Mouse (Mus musculus) heart, adult 2 months (tissue): ENCODE results near the gene Nanos2. TPM values are rescaled to one million over a fixed set of nuclear protein-coding genes. Genes with fewer than 3 reads are reported as not detected.

Experiments used
- DNase-seq, 2 experiments: peaks; one replicate each; pipeline ENCODE4 v3.0.0; 2021
- H3K27ac ChIP-seq: fragments of 200-600 bp; 2 replicates; pipeline ENCODE4 v1.8.1; 2022
- H3K27me3 ChIP-seq: fragments of 200-500 bp; 2 replicates; pipeline ENCODE4 v1.6.1; 2012; ENCODE audit warnings: mild to moderate bottlenecking, low read length, inconsistent platforms, mixed read lengths; ENCODE audit not compliant: control insufficient read depth, insufficient read depth
- H3K36me3 ChIP-seq: fragments of 200-500 bp; 2 replicates; pipeline ENCODE4 v1.6.1; 2012; ENCODE audit warnings: low read length, inconsistent platforms; ENCODE audit not compliant: control insufficient read depth, insufficient read depth
- H3K4me1 ChIP-seq: fragments of 200-500 bp; 2 replicates; pipeline ENCODE4 v1.6.1; 2011; ENCODE audit warnings: low read length; ENCODE audit not compliant: control insufficient read depth, insufficient read depth
- H3K4me3 ChIP-seq: fragments of 200-600 bp; 2 replicates; pipeline ENCODE4 v1.8.1; 2022
- H3K79me2 ChIP-seq: fragments of 200-500 bp; replicated peaks from 2 replicates; pipeline ENCODE4 v1.6.1; 2012; ENCODE audit warnings: mild to moderate bottlenecking, inconsistent platforms, low read length, moderate library complexity, mixed read lengths; ENCODE audit not compliant: control insufficient read depth, insufficient read depth
- H3K9ac ChIP-seq: fragments of 200-500 bp; 2 replicates; pipeline ENCODE4 v1.6.1; 2012; ENCODE audit warnings: low read depth, mild to moderate bottlenecking, control low read depth, inconsistent platforms, low read length, mixed read lengths
- CTCF ChIP-seq: fragments of 200-600 bp; IDR thresholded peaks from 2 replicates; pipeline ENCODE4 v1.8.1; 2022; ENCODE audit warnings: antibody characterized with exemption, mild to moderate bottlenecking, moderate library complexity
- EP300 ChIP-seq: fragments of 200-500 bp; IDR thresholded peaks from 2 replicates; pipeline ENCODE4 v1.6.1; 2011; ENCODE audit warnings: low read depth, low read length, control low read depth; ENCODE audit not compliant: insufficient read depth
- POLR2A ChIP-seq: fragments of 200-500 bp; IDR thresholded peaks from 2 replicates; pipeline ENCODE4 v1.6.1; 2011; ENCODE audit warnings: mild to moderate bottlenecking, low read depth, low read length, control low read depth; ENCODE audit not compliant: insufficient read depth
- WGBS: fragments of 180-500 bp; shearing (Covaris S2); methylation state at CpG from one replicate; pipeline ENCODE4 v1.1.7; 2018; 5-methylcytosine and 5-hydroxymethylcytosine counted together
- intact Hi-C: fragments of 180-260 bp; cut with DNase I; formaldehyde crosslinking; loops from one replicate; pipeline ENCODE4 v1.15.1; 2025
- polyA plus RNA-seq: library from polyadenylated mRNA; depleted of rRNA; stranded (reverse); fragments of >200 nt; gene quantifications from 2 replicates; pipeline ENCODE4 v1.2.3, GENCODE M21; 2012
- total RNA-seq, 2 experiments: library from RNA; stranded (reverse); gene quantifications; 2 replicates each; pipeline ENCODE4 v1.2.3; 2021

Nanos2 gene
- total and polyA plus RNA-seq, 3 experiments, result 0.08 TPM; not detected in 2

DNA sequence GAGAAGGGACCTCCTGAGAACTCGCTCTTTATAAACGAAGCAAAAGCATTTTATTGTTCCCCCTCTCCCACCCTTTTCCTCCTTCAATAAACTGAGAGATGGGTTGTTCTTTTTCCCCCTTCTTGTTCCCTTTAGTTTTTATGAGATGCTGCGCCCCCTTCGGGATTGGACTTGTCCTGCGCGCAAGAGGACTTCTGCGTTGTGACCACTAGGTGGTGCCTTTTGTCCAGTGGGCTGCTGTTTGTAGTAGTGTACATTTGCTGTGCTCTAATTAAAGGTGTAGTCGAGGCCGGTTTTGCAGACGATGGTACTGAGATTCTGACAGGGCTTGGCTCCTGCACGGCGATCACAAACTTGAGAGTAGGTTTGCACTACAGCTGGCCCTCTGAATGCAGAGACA is 19.3 kb downstream of the Nanos2 start:
- Histone ChIP-seq H3K9ac (no peak overlapping the region), H3K4me1 (peaks cover 2% of the 10 kb centered on the region; the same call in 1 of the 2 replicates), H3K27me3 (no peaks in the 10 kb centered on the region), H3K79me2 (peaks cover 4% of the 10 kb centered on the region; the same call in 1 of the 2 replicates), H3K4me3 (no peak overlapping the region), H3K27ac (no peak overlapping the region), H3K36me3 (peaks cover 2% of the 10 kb centered on the region)
- TF ChIP-seq POLR2A, result no peak
- peak; percentile 99 for TF ChIP-seq CTCF
- TF ChIP-seq EP300, result peak; percentile 97
- peak; percentile 80 to 84 for DNase-seq
- intact Hi-C loops, result loop anchor here (2.0 kb wide), 2 partner anchors 16 to 110 kb away; partner anchors contain the start of gene Foxa3
- WGBS, result 5% methylated on average over 12 of the region's 12 CpGs

DNA sequence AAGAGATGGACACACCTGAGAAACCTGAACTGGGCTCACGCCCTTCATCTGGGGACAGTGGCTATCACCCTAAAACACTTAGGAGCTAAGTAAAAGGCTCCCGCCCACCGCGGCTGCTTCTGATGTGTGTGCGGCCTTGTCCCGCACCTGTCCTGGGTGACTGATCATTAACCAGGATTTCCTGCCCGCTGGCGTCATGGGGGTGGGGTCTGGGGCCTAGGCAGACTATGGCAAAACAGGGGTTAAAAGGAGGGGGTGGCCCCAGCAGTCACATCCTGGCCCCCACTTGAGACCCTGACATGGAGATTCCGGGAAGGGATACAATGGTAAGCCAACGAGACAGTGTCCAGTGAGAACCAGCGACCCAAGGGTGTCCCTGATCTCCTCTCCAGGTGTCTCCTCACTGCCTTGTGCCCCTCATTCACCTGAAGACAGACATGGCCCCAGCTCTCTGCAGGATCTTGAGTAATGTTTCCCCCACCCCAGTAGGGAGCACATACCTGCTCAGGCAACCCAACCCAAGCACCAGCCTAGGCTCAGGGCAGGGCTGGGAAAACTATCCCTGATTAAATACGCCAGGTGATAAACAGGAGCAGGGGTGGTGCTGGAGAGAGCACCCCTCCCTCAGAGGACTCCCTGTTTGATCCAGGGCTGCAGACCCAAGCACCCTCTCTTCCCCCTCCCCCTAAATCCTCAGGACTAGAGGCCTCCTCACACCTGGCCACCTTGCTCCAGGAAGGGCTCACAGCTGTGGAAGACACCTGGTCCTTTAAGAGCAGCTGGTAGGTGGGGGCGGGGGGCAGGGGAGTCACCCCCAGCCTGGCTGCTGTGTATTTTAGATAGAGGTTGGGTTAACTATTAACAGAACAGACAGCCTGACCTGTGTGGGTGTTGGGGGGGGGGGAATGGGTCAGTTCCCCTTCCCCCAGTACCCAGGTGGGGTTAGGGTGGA is 20.1 kb downstream of the Nanos2 start:
- Histone ChIP-seq H3K9ac (no peak overlapping the region), H3K27me3 (no peaks in the 10 kb centered on the region), H3K27ac (no peak overlapping the region), H3K36me3 (peaks cover 2% of the 10 kb centered on the region), H3K79me2 (peaks cover 4% of the 10 kb centered on the region; the same call in 1 of the 2 replicates), H3K4me1 (peaks cover 2% of the 10 kb centered on the region; the same call in 1 of the 2 replicates), H3K4me3 (no peak overlapping the region)
- no peak for DNase-seq
- WGBS, result 72% methylated on average over 13 of the region's 13 CpGs
- intact Hi-C loops, result loop anchor here (2.0 kb wide), 2 partner anchors 15 to 111 kb away; partner anchors contain the start of gene Foxa3
- TF ChIP-seq CTCF (no peak), POLR2A (0 out of 2 replicates have a peak, but pooled peaks have one; percentile 8), EP300 (no peak)

DNA sequence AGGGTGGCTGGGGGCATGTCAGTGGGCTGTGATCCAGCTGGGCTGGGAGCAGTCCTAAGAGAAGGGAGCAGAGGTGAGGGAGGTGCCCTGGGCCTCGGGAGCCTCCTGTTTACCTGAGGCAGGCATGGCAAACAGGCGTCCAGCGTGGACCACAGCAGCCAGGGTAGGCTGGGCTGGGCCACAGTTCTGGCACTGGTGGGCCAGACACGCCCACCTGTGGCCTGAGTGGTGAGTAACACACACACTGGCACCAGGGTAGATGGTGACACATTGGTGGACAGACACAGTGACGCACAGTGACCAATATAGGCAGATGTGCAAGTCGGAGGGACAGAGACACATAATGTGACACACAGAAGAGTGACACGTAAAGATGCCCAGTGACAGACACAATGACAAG is 23.4 kb downstream of the Nanos2 start:
- intact Hi-C loops, result no loop called here
- 77% methylated on average over 7 of the region's 7 CpGs for WGBS
- Histone ChIP-seq H3K27ac (no peak overlapping the region), H3K4me3 (no peak overlapping the region), H3K79me2 (no peaks in the 10 kb centered on the region), H3K9ac (no peak overlapping the region), H3K36me3 (peaks cover 2% of the 10 kb centered on the region; the same call in 1 of the 2 replicates), H3K27me3 (no peaks in the 10 kb centered on the region), H3K4me1 (no peaks in the 10 kb centered on the region; the same call in 1 of the 2 replicates)
- TF ChIP-seq EP300, result no peak
- no peak for TF ChIP-seq POLR2A
- TF ChIP-seq CTCF, result no peak
- DNase-seq, result no peak

DNA sequence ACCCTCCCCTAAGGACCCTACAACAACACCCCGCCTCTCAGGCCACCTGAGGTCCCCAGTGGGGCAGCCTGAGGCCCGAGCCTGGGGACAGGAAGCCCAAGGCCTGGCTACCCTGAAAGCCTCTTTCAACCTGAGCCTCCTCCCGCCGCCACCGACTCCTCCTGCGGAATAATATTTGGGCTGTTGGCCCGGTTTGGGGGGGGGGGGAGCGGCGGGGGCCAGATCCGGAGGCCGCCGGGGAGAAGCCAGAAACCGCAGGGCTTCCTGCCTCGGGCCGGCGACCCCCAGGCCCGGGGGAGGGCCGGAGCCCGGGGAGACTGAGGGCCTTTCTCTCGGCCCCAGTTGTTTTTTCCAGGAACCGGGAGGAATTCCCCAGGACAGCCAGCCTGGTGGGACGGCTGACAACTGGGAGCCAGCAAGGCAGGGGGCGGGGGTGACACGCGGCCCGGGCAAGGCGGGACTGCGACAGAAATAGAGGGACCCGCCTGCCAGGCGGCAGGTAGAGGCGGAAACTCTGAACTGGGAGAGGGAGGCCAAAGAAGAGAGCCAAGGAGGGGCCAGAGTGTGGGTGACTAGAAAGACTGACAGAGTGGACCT is 24.9 kb downstream of the Nanos2 start:
- peak; percentile 67 to 68 for DNase-seq
- peak overlapping the region; percentile 52 for H3K4me3 ChIP-seq
- no peak for TF ChIP-seq CTCF
- no peak for TF ChIP-seq EP300
- TF ChIP-seq POLR2A, result no peak
- H3K36me3 ChIP-seq, result no peaks in the 10 kb centered on the region
- peak overlapping the region; percentile 78 for H3K27ac ChIP-seq
- H3K9ac ChIP-seq, result peak overlapping the region; percentile 70
- no peaks in the 10 kb centered on the region for H3K4me1 ChIP-seq
- WGBS, result 1% methylated on average over 29 of the region's 31 CpGs
- H3K27me3 ChIP-seq, result no peaks in the 10 kb centered on the region
- H3K79me2 ChIP-seq, result no peaks in the 10 kb centered on the region
- intact Hi-C loops, result no loop called here

DNA sequence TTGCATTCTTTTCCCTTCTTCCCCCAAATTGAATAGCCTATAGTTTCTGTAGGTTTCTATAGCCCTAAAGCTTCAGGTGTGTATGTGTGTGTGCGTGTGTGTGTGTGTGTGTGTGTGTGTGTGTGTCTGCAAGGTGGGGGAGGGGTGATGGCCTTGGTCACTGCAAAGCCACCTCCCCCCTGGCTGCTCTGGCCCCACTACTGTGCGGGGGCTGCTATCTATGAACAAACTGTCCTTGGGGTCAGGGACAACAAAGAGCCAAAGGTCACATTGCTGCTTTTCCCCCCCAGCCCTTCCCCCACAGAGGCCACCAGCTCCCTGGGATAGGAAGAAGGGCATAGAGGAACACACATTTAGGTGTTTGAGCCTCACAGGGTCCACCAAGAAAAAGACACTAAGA is 25.7 kb downstream of the Nanos2 start:
- WGBS, result 49% methylated on average over 2 of the region's 2 CpGs
- intact Hi-C loops, result no loop called here
- no peak for TF ChIP-seq EP300
- no peak for TF ChIP-seq CTCF
- TF ChIP-seq POLR2A, result no peak
- Histone ChIP-seq H3K27ac (no peak overlapping the region), H3K4me3 (no peak overlapping the region), H3K9ac (no peak overlapping the region), H3K36me3 (no peaks in the 10 kb centered on the region), H3K79me2 (no peaks in the 10 kb centered on the region), H3K4me1 (no peaks in the 10 kb centered on the region), H3K27me3 (no peaks in the 10 kb centered on the region)
- DNase-seq, result no peak

DNA sequence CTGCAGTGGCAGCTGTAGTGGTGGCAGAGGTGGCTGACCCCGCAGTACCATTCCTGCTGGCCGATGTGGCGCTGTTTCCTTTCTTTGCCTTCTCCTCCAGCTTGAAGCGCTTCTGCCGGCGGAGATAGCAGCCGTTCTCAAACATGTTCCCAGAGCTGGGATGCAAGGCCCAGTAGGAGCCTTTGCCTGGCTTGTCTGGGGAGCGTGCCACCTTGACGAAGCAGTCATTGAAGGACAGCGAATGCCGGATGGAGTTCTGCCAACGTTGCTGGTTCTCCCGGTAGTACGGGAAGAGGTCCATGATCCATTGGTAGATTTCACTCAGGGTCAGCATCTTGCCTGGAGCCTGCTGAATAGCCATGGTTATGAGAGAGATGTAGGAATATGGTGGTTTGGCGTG is 27.3 kb downstream of the Nanos2 start:
- H3K4me1 ChIP-seq, result no peaks in the 10 kb centered on the region
- no peaks in the 10 kb centered on the region for H3K36me3 ChIP-seq
- WGBS, result 61% methylated on average over 15 of the region's 15 CpGs
- no peak for DNase-seq
- no peak overlapping the region for H3K4me3 ChIP-seq
- no peaks in the 10 kb centered on the region for H3K79me2 ChIP-seq
- no peak overlapping the region for H3K27ac ChIP-seq
- no peaks in the 10 kb centered on the region for H3K27me3 ChIP-seq
- intact Hi-C loops, result no loop called here
- H3K9ac ChIP-seq, result no peak overlapping the region
- TF ChIP-seq POLR2A (no peak), EP300 (no peak), CTCF (no peak)
